Comparison of ENCODE assay signal across 18 mouse cellular contexts in genomic region chr13:42915081-42915480, GRCm38 (mm10).
"Had no signal": no experiment of that assay in that cellular context is flagged by ENCODE, and none has a peak within 500 bp of the region (broad histone marks: within the 10 kb centered on the region; RNA-seq: fewer than 3 reads in every experiment).

No protein-coding gene starts in this region.

- H3K36me3 ChIP-seq: limb, embryonic 10.5 days; limb, embryonic 13.5 days; liver, embryonic 12.5 days; liver, embryonic 15.5 days; midbrain, embryonic 10.5 days; midbrain, embryonic 13.5 days had no signal

- H3K9me3 ChIP-seq: limb, embryonic 10.5 days; limb, embryonic 13.5 days; liver, embryonic 12.5 days; liver, embryonic 15.5 days; midbrain, embryonic 10.5 days; midbrain, embryonic 13.5 days had no signal

- H3K27ac ChIP-seq: limb, embryonic 10.5 days; limb, embryonic 13.5 days; liver, embryonic 12.5 days; liver, embryonic 15.5 days; midbrain, embryonic 13.5 days had no signal

- H3K4me2 ChIP-seq: liver, embryonic 12.5 days; liver, embryonic 15.5 days had no signal

- H3K4me3 ChIP-seq: liver, embryonic 12.5 days; liver, embryonic 15.5 days; megakaryocyte, embryonic 14.5 days had no signal

- H3K9ac ChIP-seq: limb, embryonic 13.5 days; liver, embryonic 12.5 days; liver, embryonic 15.5 days; lung, embryonic 14.5 days; midbrain, embryonic 13.5 days had no signal

- DNase-seq: kidney, adult 18-20 months; kidney, adult 9 months; kidney, postnatal 14 days; layer of hippocampus, adult 9-11 months; liver; lung, embryonic 14.5 days; thymus, adult 18-20 months; thymus, postnatal 14 days; thymus, postnatal 4 days had no signal

- ATAC-seq: liver, embryonic 12.5 days; lung, postnatal 0 days; midbrain, embryonic 13.5 days; midbrain, embryonic 16.5 days had no signal
